Mouse (Mus musculus) forebrain, embryonic 12.5 days (tissue): ENCODE measurements at regions not wholly inside any gene's neighbourhood (a gene's known extent, or its start where the extent isn't known, plus 50 kb on each side); places are given as distances from the start of the nearest gene placed in this dataset.
A peak's percentile ranks its signal among the peaks of the same experiment; 100 is the strongest.
"Not testable (repeated sequence)": the region's sequence is repeated elsewhere in the genome, so short reads cannot be mapped to it uniquely, and the experiment has no call there.

Experiments
- ATAC-seq: fragments of 200-750 bp; cut with Nextera tagmentation; 2 replicates; pipeline ENCODE4 v1.8.0; 2017; ENCODE audit warnings: moderate TSS enrichment; ENCODE audit not compliant: low FRiP score
- H3K27ac ChIP-seq: fragments of 300-500 bp; sonication (generic); 2 replicates; pipeline ENCODE4 v1.5.1; 2016; ENCODE audit warnings: mild to moderate bottlenecking
- H3K27me3 ChIP-seq: fragments of 300-500 bp; sonication (generic); 2 replicates; pipeline ENCODE4 v1.6.1; 2016; ENCODE audit warnings: mild to moderate bottlenecking
- H3K36me3 ChIP-seq: fragments of 300-500 bp; sonication (generic); replicated peaks from 2 replicates; pipeline ENCODE4 v1.6.1; 2016; ENCODE audit warnings: mild to moderate bottlenecking
- H3K4me1 ChIP-seq: fragments of 300-500 bp; sonication (generic); 2 replicates; pipeline ENCODE4 v1.6.1; 2016
- H3K4me2 ChIP-seq: fragments of 300-500 bp; sonication (generic); 2 replicates; pipeline ENCODE4 v1.6.1; 2016; ENCODE audit warnings: mild to moderate bottlenecking, moderate library complexity
- H3K4me3 ChIP-seq: fragments of 300-500 bp; sonication (generic); replicated peaks from 2 replicates; pipeline ENCODE4 v1.5.1; 2016; ENCODE audit warnings: mild to moderate bottlenecking
- H3K9ac ChIP-seq: fragments of 300-500 bp; sonication (generic); 2 replicates; pipeline ENCODE4 v1.6.1; 2016; ENCODE audit warnings: mild to moderate bottlenecking
- H3K9me3 ChIP-seq: fragments of 300-500 bp; sonication (generic); 2 replicates; pipeline ENCODE4 v1.6.1; 2016
- WGBS: fragments of 180-500 bp; shearing (Covaris S2); methylation state at CpG from one replicate; pipeline ENCODE4 v1.1.7; 2016; 5-methylcytosine and 5-hydroxymethylcytosine counted together

DNA sequence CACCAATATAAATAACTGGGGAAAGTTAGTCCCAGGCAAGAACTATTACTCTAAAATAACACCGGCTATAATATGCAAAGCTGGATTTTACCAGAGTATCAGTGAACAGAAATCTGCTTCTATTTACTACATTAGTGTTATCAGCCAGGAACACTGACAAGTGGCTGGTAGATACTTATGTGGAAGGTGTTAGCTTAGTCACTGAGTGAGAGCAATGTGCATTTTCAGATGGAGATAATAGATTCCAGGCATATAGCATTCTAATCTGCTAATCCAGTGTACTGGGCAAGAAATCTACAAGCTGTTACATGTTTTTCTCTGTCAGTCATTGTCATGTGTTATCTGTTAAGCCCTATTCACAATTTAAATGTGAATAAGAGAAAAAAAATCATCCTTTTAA is 1054.6 kb upstream of the Rag2 start:
- not testable (repeated sequence) for H3K4me2 ChIP-seq, H3K4me1 ChIP-seq, H3K4me3 ChIP-seq, H3K27ac ChIP-seq, H3K27me3 ChIP-seq, H3K9ac ChIP-seq, ATAC-seq, H3K9me3 ChIP-seq, H3K36me3 ChIP-seq
- WGBS = no CpG with 5 or more reads among the region's 1 CpGs

DNA sequence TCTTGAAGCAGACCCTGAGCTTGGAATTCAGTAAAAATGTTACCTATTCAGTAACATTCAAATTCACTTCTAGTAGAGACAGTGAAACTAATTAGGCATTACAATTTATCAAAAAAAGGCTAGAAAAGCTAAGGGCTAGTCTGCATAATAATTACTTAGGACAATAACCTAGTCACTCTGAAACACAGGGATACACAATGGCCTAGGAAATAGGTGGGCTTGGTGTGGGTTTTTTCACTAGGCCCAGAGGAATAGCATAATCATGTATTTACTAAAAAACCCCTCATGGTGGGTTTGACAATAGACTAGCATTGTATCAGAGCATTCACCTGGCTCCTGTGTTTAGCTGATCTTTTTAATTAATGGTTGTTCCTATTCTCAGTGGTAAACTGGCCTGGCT is 1033.9 kb upstream of the Rag2 start:
- ATAC-seq, H3K27ac ChIP-seq, H3K4me3 ChIP-seq, H3K4me1 ChIP-seq, H3K9ac ChIP-seq, H3K27me3 ChIP-seq, H3K4me2 ChIP-seq, H3K36me3 ChIP-seq, H3K9me3 ChIP-seq: not testable (repeated sequence)

DNA sequence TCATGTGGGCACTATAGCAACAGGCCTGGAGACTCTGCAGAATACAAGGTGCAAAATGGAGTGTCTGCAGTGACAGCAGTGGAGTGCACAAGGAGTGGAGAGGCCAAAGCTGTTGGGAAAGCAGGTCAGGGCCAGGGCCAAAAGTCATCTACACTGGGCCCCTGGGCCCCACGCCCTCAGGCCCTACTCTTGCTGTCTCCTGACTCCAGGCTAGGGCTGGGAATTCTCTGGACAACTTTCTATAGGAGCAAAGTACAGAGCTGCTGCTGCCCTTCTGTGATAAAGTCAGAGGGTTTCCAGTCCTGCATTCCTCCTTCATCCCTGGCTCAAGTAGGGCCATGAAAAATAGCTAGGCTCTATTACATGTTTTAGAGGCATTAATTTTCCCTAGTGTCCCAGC is 998.3 kb upstream of the Rag2 start:
- not testable (repeated sequence) for H3K4me2 ChIP-seq, H3K27ac ChIP-seq, H3K4me1 ChIP-seq, H3K9me3 ChIP-seq, H3K27me3 ChIP-seq, ATAC-seq, H3K36me3 ChIP-seq, H3K9ac ChIP-seq, H3K4me3 ChIP-seq
- WGBS = no CpG with 5 or more reads among the region's 1 CpGs

DNA sequence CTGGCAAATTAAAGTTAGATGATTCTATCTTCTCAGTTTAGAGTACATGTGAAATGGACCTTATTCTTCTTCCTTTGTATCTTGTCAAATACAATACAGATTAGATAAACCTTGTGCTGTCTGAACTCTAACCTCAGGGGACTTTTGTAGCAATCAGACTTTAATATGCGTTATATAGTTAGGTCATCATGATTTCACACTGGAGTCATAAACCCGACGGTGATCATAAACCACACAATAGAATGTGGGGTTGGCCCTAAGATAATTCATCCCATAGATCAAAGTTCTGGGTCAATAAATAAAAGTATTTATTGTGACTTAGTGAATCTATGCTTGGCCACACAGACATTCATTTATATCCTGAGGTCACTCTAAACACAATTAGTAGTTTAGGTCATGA is 971.8 kb upstream of the Rag2 start:
- not testable (repeated sequence) for H3K4me3 ChIP-seq, ATAC-seq, H3K36me3 ChIP-seq, H3K4me2 ChIP-seq, H3K27me3 ChIP-seq, H3K9ac ChIP-seq, H3K9me3 ChIP-seq, H3K4me1 ChIP-seq, H3K27ac ChIP-seq
- WGBS = no CpG with 5 or more reads among the region's 3 CpGs

DNA sequence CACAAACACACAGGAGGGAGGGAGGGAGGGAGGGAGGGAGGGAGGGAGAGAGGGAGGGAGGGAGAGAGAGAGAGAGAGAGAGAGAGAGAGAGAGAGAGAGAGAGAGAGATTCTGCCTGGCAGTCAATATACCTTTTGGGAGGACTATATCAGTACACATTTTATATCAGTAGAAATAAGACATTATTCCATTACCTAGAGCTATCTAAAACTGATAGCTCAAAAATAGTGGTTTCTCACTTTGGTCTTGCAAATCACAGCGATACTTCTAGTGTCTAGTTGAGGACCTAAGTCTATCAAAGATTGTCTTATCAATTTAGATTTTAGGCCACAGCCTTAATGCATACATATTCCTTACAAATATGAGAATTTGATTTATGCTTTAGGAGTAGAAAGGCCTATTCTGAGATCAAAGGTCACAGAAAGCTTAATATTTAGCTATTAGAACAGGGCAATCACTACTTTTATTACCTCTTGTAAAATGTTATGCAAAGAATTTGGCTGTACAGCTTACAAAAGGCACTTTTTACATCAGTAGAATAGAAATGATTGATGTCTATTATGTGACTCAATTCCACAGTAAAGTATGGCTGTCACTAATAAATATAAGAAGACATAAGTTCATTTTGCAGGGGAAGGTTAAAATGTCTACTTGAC is 953.0 kb upstream of the Rag2 start:
- H3K4me1 ChIP-seq, H3K27ac ChIP-seq, ATAC-seq, H3K9ac ChIP-seq, H3K27me3 ChIP-seq, H3K36me3 ChIP-seq, H3K9me3 ChIP-seq, H3K4me3 ChIP-seq, H3K4me2 ChIP-seq: not testable (repeated sequence)
- no CpG with 5 or more reads among the region's 1 CpGs for WGBS

DNA sequence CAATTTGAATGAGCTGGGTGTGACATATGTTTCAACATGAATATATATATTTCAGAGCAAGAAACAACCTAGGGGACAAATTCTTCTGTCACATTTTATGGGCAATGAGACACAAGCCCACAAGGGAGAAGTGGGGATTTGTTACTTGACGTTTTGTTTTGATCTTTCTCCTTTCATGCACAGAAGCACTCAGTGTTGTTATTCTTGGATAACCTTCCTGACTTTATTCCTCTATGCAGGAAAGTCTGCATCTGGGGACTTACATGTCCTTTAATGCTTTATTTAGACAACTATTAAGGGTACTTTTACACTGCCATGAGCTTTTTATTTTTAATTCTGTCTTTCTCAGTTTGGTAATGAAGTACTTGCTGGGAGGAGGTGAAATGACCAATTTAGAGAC is 916.1 kb upstream of the Rag2 start:
- not testable (repeated sequence) for H3K27ac ChIP-seq, H3K27me3 ChIP-seq, ATAC-seq, H3K4me2 ChIP-seq, H3K9me3 ChIP-seq, H3K4me1 ChIP-seq, H3K36me3 ChIP-seq, H3K9ac ChIP-seq, H3K4me3 ChIP-seq
- WGBS = no CpG with 5 or more reads among the region's 1 CpGs

DNA sequence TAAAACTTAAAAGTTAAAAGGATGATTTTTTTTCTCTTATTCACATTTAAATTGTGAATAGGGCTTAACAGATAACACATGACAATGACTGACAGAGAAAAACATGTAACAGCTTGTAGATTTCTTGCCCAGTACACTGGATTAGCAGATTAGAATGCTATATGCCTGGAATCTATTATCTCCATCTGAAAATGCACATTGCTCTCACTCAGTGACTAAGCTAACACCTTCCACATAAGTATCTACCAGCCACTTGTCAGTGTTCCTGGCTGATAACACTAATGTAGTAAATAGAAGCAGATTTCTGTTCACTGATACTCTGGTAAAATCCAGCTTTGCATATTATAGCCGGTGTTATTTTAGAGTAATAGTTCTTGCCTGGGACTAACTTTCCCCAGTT is 881.2 kb upstream of the Rag2 start:
- ATAC-seq, H3K4me2 ChIP-seq, H3K36me3 ChIP-seq, H3K9me3 ChIP-seq, H3K4me1 ChIP-seq, H3K4me3 ChIP-seq, H3K27me3 ChIP-seq, H3K9ac ChIP-seq, H3K27ac ChIP-seq: not testable (repeated sequence)
- WGBS = no CpG with 5 or more reads among the region's 1 CpGs

DNA sequence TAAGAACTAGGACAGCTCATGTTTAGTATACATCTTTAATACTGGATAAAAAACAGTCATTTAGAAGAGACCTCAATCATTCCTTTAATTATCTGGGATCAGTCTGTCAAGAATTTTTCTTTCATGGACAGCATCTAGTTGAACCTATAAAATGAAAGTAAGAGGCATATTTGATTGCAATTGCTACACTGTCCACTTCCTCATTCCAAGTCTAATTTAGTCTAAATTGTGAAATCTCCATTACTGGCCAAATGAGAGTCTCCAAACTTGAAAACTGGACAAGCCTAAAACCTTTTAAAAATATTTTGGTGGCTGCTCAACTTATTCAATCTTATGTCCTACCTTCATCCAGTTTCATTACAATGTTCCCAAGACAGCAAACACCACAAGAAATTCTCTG is 869.5 kb upstream of the Rag2 start:
- not testable (repeated sequence) for H3K9me3 ChIP-seq, H3K4me1 ChIP-seq, H3K9ac ChIP-seq, H3K36me3 ChIP-seq, H3K4me2 ChIP-seq, ATAC-seq, H3K27me3 ChIP-seq, H3K4me3 ChIP-seq, H3K27ac ChIP-seq

DNA sequence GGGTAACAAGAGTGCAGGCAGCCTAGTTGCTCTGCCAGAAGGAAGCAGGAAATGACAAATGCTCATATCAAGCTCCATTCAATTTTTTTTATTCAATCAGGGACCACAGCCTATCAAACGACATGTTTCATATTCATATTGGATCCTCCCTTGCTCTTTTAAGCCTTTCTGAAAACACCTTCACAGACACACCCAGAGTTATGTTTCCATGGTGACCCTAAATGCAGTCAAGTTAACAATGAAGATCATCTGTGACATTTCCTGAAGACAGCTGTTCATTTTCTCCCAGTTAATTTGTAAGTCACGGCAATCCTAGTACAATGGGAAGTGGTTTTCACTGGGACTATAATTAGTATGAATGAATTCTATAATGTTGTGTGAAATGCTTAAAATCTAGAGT is 839.1 kb upstream of the Rag2 start:
- Histone ChIP-seq H3K36me3 (no peaks in the 10 kb centered on the region), H3K9ac (no peak overlapping the region), H3K4me1 (no peaks in the 10 kb centered on the region), H3K4me3 (no peak overlapping the region), H3K9me3 (no peaks in the 10 kb centered on the region), H3K4me2 (no peak overlapping the region), H3K27me3 (no peaks in the 10 kb centered on the region), H3K27ac (no peak overlapping the region)
- WGBS = 54% methylated on average over 2 of the region's 2 CpGs
- ATAC-seq = no peak

DNA sequence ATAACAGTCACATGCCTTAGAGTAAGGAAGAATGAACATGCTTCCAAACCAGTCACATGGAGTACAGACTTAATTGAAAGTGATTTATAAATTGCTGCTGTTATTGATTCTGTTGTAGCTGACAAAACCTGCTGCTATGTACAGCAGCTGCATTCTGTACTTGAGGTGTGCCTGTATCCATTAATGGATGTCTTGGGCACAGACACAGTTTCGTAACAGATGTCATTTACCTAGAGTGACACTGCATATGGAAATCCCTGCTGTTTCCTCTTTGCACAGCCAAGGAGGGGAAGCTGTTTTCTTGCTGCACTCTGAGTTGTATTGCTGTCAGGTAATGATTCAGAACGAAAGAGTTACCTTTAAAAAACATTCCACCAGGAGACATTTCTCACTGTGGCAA is 828.9 kb upstream of the Rag2 start:
- Histone ChIP-seq H3K4me1 (no peaks in the 10 kb centered on the region), H3K27ac (no peak overlapping the region), H3K9ac (no peak overlapping the region), H3K36me3 (no peaks in the 10 kb centered on the region), H3K9me3 (no peaks in the 10 kb centered on the region), H3K4me3 (no peak overlapping the region), H3K4me2 (no peak overlapping the region), H3K27me3 (no peaks in the 10 kb centered on the region)
- 78% methylated on average over 2 of the region's 2 CpGs for WGBS
- ATAC-seq = peak; percentile 36; the same call in 1 of the 2 replicates

DNA sequence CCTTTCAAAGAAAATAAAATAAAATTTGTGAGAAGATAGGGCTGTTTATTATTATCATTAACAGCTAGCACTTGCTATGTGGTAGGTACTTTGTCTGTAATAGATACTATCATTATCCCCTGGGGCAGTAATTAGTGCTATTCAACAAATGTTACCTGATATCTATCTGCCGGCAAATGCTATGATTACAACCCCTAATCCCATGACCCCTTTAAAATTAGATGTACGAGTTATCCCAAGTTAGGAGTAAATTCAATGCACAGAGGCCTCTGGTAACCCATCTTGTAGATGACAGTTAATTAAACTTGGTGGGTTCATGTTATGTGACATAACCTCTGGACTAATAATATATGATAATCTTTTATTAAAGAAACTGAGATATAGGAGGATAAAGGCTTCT is 827.7 kb upstream of the Rag2 start:
- Histone ChIP-seq H3K27ac (no peak overlapping the region), H3K27me3 (no peaks in the 10 kb centered on the region), H3K9ac (no peak overlapping the region), H3K4me1 (no peaks in the 10 kb centered on the region), H3K4me3 (no peak overlapping the region), H3K36me3 (no peaks in the 10 kb centered on the region), H3K4me2 (no peak overlapping the region), H3K9me3 (no peaks in the 10 kb centered on the region)
- no peak for ATAC-seq
- WGBS = 67% methylated on average over 2 of the region's 2 CpGs

DNA sequence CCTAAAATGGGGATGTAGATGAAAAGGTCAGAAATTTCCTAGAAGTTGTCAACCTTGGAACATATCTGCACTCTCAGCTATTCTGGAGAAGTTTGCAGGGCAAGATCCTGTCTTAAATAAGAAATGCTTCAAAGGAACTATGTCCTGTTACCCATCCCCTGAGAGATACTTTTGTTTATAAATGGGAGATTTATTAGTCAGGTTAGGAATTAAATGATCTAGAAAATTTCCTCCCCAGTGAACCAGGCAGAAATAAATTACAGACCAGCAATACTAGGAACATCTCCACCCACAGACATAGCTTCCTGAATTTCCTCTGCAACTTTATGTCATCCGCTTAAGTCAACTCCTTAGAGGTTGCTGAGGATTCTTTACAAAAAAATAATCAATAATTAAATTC is 827.0 kb upstream of the Rag2 start:
- ATAC-seq = no peak
- Histone ChIP-seq H3K4me2 (no peak overlapping the region), H3K9me3 (no peaks in the 10 kb centered on the region), H3K36me3 (no peaks in the 10 kb centered on the region), H3K4me1 (no peaks in the 10 kb centered on the region), H3K27ac (no peak overlapping the region), H3K9ac (no peak overlapping the region), H3K27me3 (no peaks in the 10 kb centered on the region), H3K4me3 (no peak overlapping the region)
- WGBS = 96% methylated on average over 1 of the region's 1 CpGs

DNA sequence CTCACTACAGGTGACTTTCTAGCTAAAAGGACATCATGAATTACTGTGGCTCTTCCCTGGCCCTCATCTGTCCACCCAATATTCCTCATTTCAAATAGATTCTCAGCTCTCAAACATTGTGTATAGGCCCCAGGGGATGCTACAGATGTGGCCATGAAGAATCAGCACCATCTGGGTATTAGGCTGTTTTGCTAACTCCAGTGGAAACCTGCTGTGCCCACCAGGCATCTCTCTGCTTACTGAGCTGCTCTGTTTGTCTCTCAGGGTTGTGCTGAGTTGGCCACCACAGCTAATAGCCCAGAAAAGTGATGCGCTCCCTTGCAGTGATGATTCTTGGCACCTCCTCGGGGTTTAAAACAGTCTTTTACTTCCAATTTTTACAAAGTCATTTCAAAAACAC is 812.0 kb upstream of the Rag2 start:
- Histone ChIP-seq H3K4me3 (no peak overlapping the region), H3K9ac (no peak overlapping the region), H3K27me3 (no peaks in the 10 kb centered on the region), H3K36me3 (no peaks in the 10 kb centered on the region), H3K4me2 (no peak overlapping the region), H3K9me3 (no peaks in the 10 kb centered on the region), H3K4me1 (no peaks in the 10 kb centered on the region), H3K27ac (no peak overlapping the region)
- no peak for ATAC-seq
- WGBS = 83% methylated on average over 2 of the region's 2 CpGs
